ENCODE assay signal across 35 mouse cellular contexts in genomic region chr2:75139544-75139943, GRCm38 (mm10).
"Had no signal": no experiment of that assay in that cellular context is flagged by ENCODE, and none has a peak within 500 bp of the region (broad histone marks: within the 10 kb centered on the region; RNA-seq: fewer than 3 reads in every experiment).

No protein-coding gene starts in this region.

- H3K4me2 ChIP-seq: heart, embryonic 11.5 days; heart, embryonic 12.5 days; heart, embryonic 13.5 days; heart, embryonic 15.5 days; hindbrain, embryonic 12.5 days; hindbrain, embryonic 13.5 days; hindbrain, embryonic 14.5 days; hindbrain, embryonic 15.5 days; intestine, embryonic 15.5 days had no signal

- H3K27ac ChIP-seq: heart, embryonic 10.5 days; heart, embryonic 13.5 days; heart, embryonic 15.5 days; hindbrain, embryonic 10.5 days; hindbrain, embryonic 12.5 days; hindbrain, embryonic 13.5 days; hindbrain, embryonic 14.5 days; hindbrain, embryonic 15.5 days; hindbrain, postnatal 0 days; intestine, embryonic 15.5 days; kidney, embryonic 15.5 days; kidney, postnatal 0 days; layer of hippocampus, adult 2 months had no signal

- DNase-seq: heart, postnatal 10 days; heart, postnatal 14 days; heart, postnatal 36 days; heart, postnatal 4 days; kidney, adult 11 months; kidney, adult 18-20 months; kidney, adult 2 months; kidney, adult 8-10 months; kidney, adult 9 months; kidney, postnatal 10 days; kidney, postnatal 14 days; kidney, postnatal 25 days; kidney, postnatal 36 days; kidney, postnatal 4 days; layer of hippocampus, adult 9-11 months; layer of hippocampus, postnatal 36 days had no signal

- H3K9me3 ChIP-seq: heart, embryonic 10.5 days; heart, embryonic 12.5 days; heart, embryonic 13.5 days; heart, embryonic 15.5 days; hindbrain, embryonic 10.5 days; hindbrain, embryonic 12.5 days; hindbrain, embryonic 13.5 days; hindbrain, embryonic 15.5 days; intestine, embryonic 15.5 days; kidney, embryonic 15.5 days had no signal

- H3K4me3 ChIP-seq: heart, embryonic 10.5 days; heart, embryonic 12.5 days; heart, embryonic 13.5 days; heart, embryonic 15.5 days; hindbrain, embryonic 10.5 days; hindbrain, embryonic 12.5 days; hindbrain, embryonic 13.5 days; hindbrain, embryonic 15.5 days; intestine, embryonic 15.5 days; kidney, embryonic 15.5 days; layer of hippocampus, adult 2 months had no signal

- H3K9ac ChIP-seq: heart, embryonic 12.5 days; heart, embryonic 13.5 days; heart, embryonic 15.5 days; hindbrain, embryonic 12.5 days; hindbrain, embryonic 13.5 days; hindbrain, embryonic 14.5 days; hindbrain, embryonic 15.5 days; intestine, embryonic 15.5 days; kidney, embryonic 15.5 days had no signal

- ATAC-seq: hindbrain, embryonic 16.5 days; hindbrain, postnatal 0 days; inflammation-experienced regulatory T-cells, adult 6 months; intestine, embryonic 15.5 days; intestine, embryonic 16.5 days; intestine, postnatal 0 days had no signal

- H3K36me3 ChIP-seq: heart, embryonic 10.5 days; heart, embryonic 12.5 days; heart, embryonic 13.5 days; heart, embryonic 15.5 days; hindbrain, embryonic 10.5 days; hindbrain, embryonic 12.5 days; hindbrain, embryonic 13.5 days; hindbrain, embryonic 15.5 days; intestine, embryonic 15.5 days; kidney, embryonic 15.5 days had no signal
